Mouse (Mus musculus) lung, postnatal 4 days (tissue): ENCODE results near the gene Cps1.
A peak's percentile ranks its signal among the peaks of the same experiment; 100 is the strongest.

ENCODE experiments used
- DNase-seq, 2 experiments: peaks; one replicate each; pipeline ENCODE4 v3.0.0; 2021

The Cps1 gene

DNA sequence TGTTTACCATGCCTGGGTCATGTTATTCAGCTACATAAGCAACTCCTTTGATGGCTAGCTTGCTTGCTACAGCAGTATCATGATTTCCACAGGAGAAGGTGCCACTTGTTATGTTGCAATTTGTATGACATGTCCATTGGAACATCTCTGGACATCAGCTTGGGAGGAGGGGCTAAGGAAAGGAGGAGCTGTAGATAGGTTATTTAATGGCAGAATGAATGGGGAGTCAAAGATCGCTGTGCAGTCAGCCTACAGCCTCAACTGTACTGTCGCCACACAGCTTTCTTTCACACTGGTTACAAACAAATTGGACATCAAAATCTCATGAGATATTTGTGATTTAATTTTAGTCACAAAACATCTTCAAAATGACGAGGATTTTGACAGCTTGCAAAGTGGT is at the start of gene Cps1:
Cps1 (plus strand) TSS at position 230 of the 400 bp plus-strand sequence.
- DNase-seq = no peak

DNA sequence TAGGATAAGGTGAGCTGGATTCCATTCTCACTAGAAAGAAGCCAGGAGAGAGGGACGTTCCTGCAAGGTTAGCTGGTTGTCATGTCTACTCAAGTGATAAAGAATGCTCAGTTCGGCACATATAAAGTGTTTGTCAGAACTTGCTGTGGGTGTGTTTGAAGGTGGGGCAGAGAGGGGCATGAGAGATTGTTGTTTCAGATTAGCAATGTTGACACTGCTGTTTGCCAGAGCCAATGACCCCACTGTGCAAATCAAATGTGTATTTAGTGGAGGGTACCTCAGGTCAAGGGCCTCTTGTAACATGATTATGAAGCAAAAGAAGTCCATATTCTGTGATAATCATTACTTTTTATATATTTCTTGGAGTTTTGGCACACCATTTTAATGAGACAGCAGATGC is 45.1 kb upstream of the Cps1 start:
- DNase-seq = no peak

DNA sequence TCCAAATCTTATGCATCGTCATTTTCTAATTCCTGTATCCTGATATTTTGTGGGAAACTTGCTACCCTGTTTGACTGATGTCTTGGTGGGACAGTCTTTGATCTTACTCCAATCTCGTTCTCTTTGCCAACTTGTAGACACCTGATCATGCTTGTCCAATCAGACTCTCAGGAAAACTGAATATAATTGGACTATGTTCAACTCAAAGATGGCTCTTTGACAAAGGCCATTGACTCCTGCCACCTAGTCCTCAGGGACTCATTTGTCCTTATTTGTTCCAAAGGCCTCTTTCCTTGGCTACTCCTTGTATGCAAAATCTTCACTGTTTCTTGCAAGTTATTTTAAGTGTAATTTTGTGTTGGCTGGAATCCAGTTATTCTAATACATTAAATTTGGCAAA is 44.2 kb upstream of the Cps1 start:
- no peak for DNase-seq

DNA sequence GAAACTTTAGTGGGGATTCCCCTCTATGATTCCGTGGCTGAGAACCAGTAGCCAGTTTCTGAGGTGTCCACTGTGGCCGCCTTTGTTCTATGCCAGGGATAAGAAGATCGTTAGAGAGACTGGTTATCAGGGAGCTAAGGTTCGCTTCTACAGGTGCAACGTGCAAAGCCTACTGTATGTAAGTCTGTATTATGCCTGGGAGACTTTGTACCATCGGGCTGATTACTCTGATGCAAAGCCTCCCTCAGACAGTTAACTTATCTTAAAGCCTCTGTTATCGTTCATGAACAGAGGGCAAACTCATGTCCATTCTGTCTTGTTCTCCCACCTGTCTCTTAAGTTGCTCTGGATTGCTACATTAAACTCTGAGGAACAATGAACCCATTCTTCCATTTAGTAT is 43.7 kb upstream of the Cps1 start:
- no peak for DNase-seq

DNA sequence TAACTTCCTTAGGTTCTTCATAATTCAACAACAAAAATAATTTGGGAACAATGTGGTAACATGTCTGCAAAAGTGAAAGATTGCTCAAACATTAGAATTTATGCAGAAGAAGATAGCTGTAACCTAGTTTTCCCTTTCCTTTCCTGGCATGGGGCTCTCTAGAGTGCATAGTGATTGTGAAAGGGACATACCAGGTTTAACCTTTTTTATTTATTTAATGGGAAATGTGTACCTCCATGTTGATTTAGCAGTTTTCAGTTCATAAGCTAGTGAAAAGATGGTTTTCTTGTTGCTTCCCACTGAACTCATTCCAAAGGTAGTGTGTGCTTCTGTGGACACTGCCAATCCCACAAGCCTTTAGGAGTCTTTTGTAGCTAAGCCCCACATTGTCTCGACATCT is 30.4 kb upstream of the Cps1 start:
- DNase-seq = no peak

DNA sequence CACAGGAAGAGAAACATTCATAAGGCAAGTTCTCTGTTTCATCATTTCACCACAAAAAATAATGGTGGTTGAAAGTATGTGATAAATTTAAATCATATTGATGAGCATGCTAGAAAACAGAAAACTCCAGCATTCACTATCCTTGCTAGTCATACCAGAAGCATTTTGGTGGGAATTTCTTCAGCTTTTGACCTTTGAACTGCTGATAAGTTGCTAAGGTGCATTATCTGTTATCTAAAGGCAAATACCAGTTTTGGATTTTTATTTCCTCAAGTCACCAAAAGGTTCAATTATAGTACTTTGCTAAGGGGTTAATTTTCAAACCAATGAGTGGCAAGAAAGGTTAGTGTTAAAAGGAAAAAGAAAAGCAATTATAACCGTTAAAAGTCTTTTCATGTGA is 23.6 kb upstream of the Cps1 start:
- no peak for DNase-seq

DNA sequence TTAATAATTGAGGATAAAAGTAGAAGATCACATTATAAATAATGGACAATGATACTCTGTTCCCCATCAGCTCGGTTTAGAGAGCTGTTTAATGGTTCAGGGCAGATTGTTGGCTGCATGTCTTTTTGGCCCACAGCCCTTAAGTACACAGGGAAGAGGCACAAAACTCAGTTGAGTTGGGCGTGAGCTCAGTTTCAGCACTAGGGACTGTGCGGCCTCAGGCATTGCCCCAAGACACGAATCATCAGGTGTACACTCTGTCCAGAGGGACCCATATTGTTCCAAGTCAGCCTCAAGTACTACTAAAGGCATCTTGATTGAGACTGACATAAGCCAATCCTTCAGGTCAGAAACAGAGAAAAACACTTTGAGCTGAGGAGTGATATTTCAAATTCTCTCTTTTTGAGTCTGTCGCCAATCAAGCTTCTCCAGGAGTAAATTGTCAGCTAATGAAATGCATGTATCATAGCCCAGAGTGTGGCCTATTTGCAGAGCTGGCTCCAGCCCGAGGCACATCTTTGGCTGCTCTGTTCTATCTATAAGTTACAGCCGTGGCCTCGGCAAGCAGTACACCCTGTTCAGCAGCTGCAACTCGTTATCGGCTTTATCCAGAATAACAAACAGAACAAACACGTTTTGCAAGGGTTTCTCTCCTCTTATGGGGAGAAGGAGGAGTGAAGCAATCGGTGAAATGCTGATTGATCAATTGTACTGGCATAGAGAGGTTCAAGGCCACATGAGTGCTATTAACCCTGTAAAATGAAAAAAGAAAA is 19.2 kb upstream of the Cps1 start:
- no peak for DNase-seq

DNA sequence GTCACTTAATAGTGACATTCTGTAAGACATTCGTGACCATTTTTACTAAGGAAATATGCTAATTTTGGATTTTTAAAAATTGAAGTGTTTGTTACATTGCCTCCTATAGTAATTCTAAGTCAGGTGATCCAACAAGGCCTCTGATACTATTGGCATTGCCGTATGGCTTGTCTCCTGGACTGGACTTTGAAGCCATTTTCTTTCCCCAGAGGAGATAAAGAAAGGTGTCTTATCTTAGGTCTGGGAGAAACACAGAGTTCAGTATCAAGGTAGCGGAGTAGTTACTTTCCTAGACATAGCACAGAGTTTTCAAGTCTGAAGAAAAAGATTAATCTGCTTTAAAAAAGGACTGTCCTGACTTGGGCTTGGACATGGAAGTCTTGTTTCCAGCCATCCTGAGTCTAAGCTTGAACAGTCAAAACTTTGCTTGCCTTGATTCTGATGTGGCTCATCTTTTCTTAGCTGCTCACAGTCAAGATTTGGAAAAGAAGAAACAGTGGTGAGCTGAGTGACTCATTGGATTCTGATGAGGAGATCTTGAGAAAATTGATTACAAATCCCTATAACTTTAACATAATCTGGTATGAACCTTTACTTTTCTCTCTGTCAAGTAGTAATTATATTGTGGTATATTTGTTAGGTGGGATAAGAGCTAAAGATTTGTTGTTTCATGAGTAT is 11.1 kb upstream of the Cps1 start:
- DNase-seq = no peak

DNA sequence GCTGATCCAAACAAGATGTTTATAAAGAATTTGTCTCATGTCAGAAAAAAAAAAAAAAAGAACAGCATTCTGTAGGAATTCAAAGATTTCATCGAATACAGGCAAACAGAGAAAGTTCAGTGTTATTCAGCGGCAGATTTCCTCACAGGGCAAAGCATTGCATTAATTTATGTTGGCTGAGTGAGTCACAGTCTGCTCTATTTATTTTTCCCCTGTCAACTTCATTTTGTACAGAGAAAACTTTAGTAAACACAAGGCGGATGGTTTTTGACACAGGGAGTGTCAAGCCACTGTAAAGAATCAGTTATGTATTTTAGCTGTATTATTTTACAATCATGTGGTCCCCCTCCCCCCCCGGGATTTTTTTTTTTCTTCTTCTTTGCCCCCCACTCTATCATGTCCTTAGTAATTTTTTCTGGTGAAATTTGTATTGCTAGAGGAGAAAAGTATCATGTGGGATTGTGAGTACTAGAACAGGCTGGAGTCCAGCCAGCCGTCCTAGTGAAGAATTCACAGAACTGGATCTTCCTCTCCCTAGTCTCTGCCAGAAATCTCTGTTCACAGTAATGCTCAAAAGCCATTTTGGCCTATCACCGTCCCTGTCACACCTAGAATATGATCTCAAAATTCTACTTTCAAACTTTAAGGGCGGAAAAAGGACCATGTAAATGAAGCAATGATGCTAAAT is 9.3 kb upstream of the Cps1 start:
- no peak for DNase-seq

DNA sequence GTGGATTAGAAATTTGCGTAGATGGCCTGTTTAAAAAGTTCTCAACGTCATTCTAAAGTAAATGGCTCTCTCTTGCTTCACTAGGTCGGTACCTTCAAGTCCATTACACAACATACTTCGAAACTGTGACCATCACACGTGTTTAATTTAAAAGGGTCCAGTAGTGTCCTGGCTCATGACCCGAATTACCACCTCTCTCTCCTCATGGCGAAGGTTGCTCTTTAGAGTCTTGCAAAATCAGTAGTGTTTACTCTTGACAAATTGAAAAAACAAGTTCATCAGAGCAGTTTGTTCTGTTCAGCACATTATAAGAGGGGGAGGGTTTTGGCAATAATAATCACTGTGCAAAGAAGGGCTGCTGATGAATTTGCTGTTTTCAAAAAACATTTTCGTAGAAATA is 6.3 kb upstream of the Cps1 start:
- DNase-seq = no peak

DNA sequence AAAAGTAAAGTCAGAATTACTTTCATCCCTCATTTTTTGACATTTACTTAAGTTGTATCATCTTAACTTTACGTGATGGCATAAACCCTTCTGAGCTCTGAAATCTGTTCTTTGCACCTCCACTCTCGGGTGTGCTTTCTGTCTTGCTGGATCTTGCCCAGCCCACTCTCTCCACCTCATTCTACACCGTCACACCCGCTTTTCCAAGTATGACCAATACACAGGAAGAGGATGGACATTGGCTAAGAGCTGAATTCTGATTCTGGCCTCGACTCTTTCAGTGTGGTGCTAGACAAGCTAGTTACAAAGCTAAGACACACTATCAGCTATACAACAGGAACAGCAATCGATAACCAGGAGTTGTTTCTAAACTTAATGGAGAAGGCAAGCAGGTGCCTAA is 5.0 kb upstream of the Cps1 start:
- no peak for DNase-seq

DNA sequence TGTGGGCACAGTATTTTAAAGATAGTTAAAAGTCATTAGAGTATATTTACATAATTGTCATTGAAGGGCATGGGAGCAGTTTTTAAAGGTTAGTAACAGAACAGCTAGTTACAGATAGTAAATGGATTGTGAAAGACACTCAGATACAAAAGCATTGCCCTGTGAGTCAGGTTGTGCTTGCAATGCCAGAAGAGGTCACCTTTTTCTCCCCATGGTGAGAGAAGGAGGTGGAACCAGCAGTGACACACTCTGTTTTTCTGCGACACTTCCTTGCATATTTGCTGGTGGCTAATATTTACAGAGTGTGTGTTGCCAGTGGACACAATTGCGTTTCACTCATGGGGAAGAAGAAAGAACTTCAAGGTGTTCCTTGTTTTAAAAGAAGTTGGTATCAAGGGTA is 2.6 kb downstream of the Cps1 start:
- no peak for DNase-seq

DNA sequence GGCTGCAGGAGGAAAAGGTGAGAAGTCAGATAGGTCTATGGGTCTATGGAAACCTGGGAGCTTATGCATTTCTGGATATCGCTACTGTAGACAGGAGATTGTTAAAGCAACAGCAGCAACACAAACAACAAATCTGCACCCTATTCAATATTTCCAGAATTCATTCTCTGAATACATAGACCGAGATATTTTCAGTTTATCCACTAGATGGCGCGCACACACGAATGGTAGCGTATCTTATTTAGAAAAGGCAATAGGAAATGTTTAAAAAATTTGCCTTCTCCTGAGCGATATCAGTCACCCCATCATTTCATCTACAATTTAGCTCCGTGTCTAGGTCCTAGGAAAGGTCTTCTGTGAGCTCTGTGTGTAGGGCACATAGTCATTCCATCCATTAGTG is 21.1 kb downstream of the Cps1 start:
- DNase-seq = no peak

DNA sequence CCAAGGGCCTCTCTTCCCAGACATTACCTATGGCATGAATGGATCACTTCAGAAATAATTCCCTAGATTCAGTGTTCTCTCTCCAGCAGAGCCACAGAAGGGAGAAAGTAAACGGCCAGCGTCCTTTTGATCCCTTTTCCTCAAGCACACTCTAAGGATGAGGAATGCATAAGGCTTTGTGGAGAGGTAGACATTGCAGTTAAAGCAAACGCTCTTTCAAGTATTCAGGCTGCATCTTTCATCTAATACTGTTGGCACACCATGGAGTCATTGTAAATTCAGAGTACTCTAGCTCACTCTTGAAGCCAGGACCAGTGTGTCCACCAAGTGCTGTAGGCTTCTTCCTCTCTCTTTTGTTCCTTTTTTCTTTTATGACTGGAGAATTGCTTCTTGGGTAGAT is 28.4 kb downstream of the Cps1 start:
- DNase-seq = no peak

DNA sequence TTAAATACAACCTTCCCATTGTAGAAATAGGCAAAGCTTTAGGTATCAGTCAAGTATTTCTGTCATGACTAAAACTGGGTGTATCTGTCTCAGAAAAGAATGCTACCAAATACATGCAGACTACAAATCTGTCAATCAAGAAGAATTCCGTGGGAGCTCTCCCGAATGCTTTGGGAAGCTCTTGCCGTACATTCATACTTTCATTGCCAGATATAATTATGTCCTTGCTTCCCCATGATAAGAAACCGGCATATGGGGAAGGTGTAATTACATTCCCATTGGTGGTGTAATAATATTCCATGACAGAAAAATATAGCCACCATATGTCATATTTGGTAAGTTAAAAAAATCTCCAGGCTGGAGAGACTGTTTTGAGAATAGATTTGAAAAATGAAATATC is 44.5 kb downstream of the Cps1 start:
- DNase-seq = no peak

DNA sequence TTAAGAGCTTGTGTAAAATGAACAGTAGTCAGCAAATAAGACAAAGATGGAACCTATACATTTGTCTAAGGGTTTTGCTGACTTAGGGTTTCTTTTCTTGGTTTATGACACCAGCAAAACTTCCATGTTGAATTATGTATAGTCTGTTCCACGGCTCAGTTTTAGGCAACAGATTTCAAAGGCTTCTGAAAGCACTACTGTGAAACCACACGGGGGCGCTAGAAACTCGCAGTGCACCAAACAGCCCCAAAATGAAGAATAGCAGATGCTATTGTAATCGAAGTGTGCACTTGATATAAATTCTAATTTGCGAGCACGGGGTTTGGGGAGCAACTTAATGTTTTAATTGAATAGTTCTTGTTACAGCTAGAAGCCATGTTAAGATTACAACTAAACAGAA is 58.3 kb downstream of the Cps1 start:
- peak; percentile 23 to 50 for DNase-seq

DNA sequence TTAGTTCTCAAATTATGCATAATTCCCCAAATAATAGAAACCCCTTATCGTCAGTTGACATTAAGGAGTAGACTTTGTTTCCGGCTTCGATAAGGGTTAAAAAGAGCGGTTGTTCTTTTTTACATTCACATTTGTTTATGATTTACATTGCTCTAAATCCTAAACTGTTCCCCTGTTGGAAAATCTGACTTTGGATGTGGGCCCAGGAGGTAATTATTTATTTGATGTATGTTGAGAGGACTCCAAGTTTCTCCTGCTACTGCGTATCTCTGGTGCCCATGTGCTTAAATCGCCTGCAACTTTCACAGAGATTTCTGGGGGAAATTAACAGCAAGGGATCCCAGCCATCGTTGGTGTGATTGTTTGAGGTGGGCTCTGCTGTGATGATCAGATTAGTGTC is 59.4 kb downstream of the Cps1 start:
- DNase-seq = no peak

DNA sequence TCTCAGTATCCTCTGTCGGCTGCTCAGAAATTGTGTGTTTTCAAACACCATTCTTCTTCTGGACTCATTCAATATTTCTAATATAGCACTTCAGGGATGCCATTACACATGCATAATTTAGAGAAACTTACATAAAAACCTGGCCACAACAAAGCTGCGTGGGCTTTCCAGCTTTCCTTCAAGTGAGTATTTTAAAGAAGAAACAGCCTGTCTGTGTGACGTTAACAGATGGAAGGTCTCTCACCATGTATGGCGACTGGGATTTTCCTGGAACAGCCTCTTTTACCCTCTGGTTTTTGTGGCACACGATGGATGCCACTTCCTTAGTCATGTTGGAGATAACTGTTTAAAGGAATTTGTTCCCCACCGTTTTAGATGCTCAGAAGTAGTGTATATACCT is 60.7 kb downstream of the Cps1 start:
- no peak for DNase-seq

DNA sequence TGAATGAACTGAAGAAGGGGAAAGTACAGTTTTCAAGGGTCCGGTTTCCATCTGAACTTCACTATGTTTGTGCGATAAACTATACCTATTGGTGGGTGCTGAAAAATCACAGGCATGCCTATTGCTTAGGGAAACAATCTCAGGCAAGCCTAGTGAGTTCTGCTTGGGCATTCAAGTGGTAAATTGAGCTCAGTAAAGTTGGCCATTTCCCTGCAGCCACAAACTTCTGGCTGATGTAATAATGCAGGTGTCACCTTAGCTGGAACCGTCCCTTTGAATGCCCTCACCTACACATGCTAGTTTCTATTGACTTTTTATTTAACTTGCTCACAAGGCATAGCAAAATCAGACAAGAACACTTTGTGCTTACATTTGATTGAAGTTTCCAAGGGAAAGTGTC is 61.3 kb downstream of the Cps1 start:
- no peak for DNase-seq

DNA sequence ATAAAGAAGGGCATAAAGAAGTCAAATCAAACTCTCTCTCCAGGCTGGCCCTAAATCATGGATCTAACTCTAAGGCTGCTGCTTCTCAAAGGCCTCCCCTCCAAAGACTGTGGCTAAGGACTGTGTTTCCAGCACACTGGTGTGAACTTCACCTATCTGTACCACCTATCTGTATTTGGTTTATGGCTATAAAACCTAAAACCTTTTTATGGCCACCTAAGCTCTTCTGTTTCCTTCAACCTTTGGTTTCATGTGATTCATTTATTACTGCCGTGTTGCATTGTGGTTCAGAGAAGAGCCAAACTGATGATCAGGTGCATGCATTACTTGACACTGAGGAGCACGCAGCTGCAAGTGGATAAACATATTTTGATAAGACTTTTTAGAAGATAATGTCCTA is 74.5 kb downstream of the Cps1 start:
- no peak for DNase-seq

DNA sequence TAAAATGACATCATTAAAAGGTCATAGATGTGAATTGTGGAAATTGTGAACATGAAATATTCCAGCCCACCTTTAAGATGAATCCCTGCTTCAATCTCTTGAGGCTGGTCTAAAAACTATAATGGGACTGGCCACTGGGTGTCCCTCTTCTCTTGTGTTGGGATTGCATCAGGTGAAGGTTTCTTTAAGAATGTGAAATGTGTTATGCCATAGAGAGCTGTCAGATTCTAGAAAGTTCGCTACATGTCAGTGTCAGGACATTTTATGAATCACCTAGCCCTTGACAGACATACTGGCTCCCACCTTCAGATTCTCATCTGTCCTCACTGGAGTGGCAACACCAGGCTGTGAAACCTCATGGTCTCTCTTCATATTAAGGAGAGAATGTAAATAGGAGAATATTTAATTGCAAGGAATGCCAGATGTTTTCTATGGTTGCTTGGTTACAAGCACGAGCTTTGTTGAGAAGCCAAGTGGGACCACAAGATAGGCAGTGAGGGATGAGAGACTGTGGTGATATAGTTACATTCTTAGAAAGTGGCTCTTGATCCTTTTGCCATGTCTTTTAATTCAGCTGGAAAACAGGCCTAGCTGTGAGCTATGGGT is 95.6 kb downstream of the Cps1 start:
- no peak for DNase-seq

DNA sequence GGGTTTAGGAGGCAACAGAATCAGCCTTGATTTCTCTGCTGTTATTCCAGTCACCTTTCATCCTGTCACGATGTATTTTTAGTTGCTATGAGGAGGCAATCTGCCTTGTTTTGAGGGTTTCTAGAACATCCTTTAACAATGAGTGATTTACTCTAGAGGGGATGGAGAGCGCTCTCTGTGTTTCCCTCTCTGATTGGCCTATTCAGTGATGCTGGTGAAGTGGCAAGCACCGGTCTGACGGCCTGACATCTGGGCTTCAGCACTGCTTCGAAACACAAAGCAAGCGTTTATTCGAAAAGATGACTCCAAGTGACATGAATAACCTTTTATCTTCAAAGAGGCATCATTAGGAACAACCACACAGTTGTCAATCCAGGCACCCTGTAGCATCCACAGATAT is 100.8 kb downstream of the Cps1 start:
- DNase-seq = no peak

DNA sequence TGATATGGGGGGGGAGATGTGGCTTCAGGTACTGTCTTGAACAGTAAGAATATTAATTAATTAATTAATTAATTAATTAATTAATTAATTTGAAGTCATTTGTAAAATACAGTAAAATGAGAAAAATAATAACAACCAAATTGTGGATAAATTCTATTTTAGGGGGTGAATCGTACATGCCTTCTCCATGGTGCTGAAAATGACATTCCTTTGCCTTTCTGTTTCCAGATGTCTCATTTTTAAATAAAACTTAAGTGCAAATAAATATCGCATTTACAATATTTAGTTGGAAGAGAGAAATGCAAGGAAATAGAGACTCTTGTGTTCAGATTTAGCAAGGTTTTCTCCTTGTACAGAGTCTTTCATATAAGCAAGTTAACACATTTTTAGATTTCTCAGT is 112.0 kb downstream of the Cps1 start:
- no peak for DNase-seq
